In the genomic region with DNA sequence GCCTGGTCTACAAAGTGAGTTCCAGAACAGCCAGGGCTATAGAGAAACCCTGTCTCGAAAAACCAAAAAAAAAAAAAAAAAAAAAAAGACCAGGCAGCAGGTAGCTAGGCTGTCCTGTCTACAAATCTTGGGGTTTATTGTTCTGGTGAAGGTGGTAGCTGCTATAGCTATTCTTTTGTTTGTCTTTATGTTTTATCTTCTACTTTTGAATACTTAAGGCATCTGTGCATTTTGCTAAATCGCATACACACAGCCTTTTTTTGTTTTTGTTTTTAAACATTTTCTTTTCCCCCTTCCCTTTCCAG, we compare ENCODE assay signal across 9 mouse cellular contexts. TPM values are rescaled to one million over a fixed set of nuclear protein-coding genes. Genes with fewer than 3 reads are reported as not detected.
DNase-seq lines count a peak whose midpoint lies in the region; ATAC-seq and TF ChIP-seq lines count a peak whose summit lies in the region.
"Had no signal": no experiment of that assay in that cellular context is flagged by ENCODE, and none has a peak within 500 bp of the region (broad histone marks: within the 10 kb centered on the region; RNA-seq: fewer than 3 reads in every experiment).

No protein-coding gene starts in this region.

- H3K36me3 ChIP-seq in neural tube, embryonic 11.5 days (ENCODE audit: control insufficient read depth, insufficient read depth, low read length): no peaks in the 10 kb centered on the region
- 0 out of 2 replicates have a peak, but pooled peaks cover 7% of the 10 kb centered on the region for H3K36me3 ChIP-seq in liver, embryonic 13.5 days
- H3K36me3 ChIP-seq in stomach, postnatal 0 days (ENCODE audit: control insufficient read depth, insufficient read depth, low read length): no peaks in the 10 kb centered on the region

- H3K27me3 ChIP-seq in cerebellum, adult 2 months (ENCODE audit: control insufficient read depth, insufficient read depth, low read length): no peaks in the 10 kb centered on the region
- H3K27me3 ChIP-seq in neural tube, embryonic 11.5 days (ENCODE audit: control insufficient read depth, insufficient read depth, low read length): no peaks in the 10 kb centered on the region
- H3K27me3 ChIP-seq in liver, embryonic 13.5 days: no peaks in the 10 kb centered on the region
- no peaks in the 10 kb centered on the region for H3K27me3 ChIP-seq in stomach, postnatal 0 days (ENCODE audit: control insufficient read depth, insufficient read depth, low read length)

- no peak for TF ChIP-seq CTCF in cerebellum, adult 2 months (IDR thresholded peaks at IDR 0.05; ENCODE audit: borderline replicate concordance, insufficient read depth, low read depth, low read length)
- TF ChIP-seq CTCF in stomach, postnatal 0 days (IDR thresholded peaks at IDR 0.05; ENCODE audit: low read depth): no peak

- 47% methylated on average over 2 of the region's 2 CpGs for WGBS in cerebellum, adult 2 months
- WGBS in neural tube, embryonic 11.5 days: 91% methylated on average over 1 of the region's 2 CpGs
- WGBS in liver, embryonic 13.5 days (ENCODE audit: insufficient replicate concordance): 53% methylated on average over 2 of the region's 2 CpGs
- WGBS in stomach, postnatal 0 days: 81% methylated on average over 1 of the region's 2 CpGs

- no peak for TF ChIP-seq POLR2A in cerebellum, adult 2 months (IDR thresholded peaks at IDR 0.05; ENCODE audit: borderline replicate concordance, insufficient read depth, low read length)

- DNase-seq in cerebellum, adult 2 months: no peak
- DNase-seq in cerebellum, adult 8-10 months: no peak
- DNase-seq in neural tube, embryonic 11.5 days (ENCODE audit: low spot score): no peak
- DNase-seq in neural tube, embryonic 10.5 days (ENCODE audit: extremely low spot score, low spot score): no peak
- DNase-seq in liver, embryonic 13.5 days: no peak
- DNase-seq in stomach, postnatal 0 days (ENCODE audit: low spot score): no peak
- no peak for DNase-seq in thymus, postnatal 36 days
- no peak for DNase-seq in spleen, postnatal 10 days (ENCODE audit: low spot score in 2 of 2)
- DNase-seq: adrenal gland, postnatal 10 days had no signal

- H3K27ac ChIP-seq in cerebellum, adult 2 months (ENCODE audit: insufficient read depth, low read length): no peak overlapping the region
- no peak overlapping the region for H3K27ac ChIP-seq in neural tube, embryonic 11.5 days (ENCODE audit: low read depth, low read length)
- 0 out of 2 replicates have a peak overlapping the region, but pooled peaks have one; percentile 66 for H3K27ac ChIP-seq in liver, embryonic 13.5 days
- no peak overlapping the region for H3K27ac ChIP-seq in stomach, postnatal 0 days (replicated peaks)

- H3K9me3 ChIP-seq in neural tube, embryonic 11.5 days (ENCODE audit: control insufficient read depth, low read length): no peaks in the 10 kb centered on the region
- H3K9me3 ChIP-seq in liver, embryonic 13.5 days (replicated peaks): no peaks in the 10 kb centered on the region
- H3K9me3 ChIP-seq in stomach, postnatal 0 days (ENCODE audit: control insufficient read depth, low read length): no peaks in the 10 kb centered on the region

- TF ChIP-seq EP300 in stomach, postnatal 0 days (optimal IDR thresholded peaks at IDR 0.05): no peak

- H3K9ac ChIP-seq in neural tube, embryonic 11.5 days (ENCODE audit: low read length): no peak overlapping the region
- H3K9ac ChIP-seq in liver, embryonic 13.5 days: peak overlapping the region; percentile 79
- no peak overlapping the region for H3K9ac ChIP-seq in stomach, postnatal 0 days (ENCODE audit: low read length)

- H3K4me3 ChIP-seq in cerebellum, adult 2 months (replicated peaks; ENCODE audit: insufficient read depth, low read depth, low read length): peak overlapping the region; percentile 97
- H3K4me3 ChIP-seq in neural tube, embryonic 11.5 days (ENCODE audit: low read depth, low read length): peak overlapping the region; percentile 69
- peak overlapping the region; percentile 82 for H3K4me3 ChIP-seq in liver, embryonic 13.5 days (replicated peaks)
- peak overlapping the region; percentile 74; the same call in 1 of the 2 replicates for H3K4me3 ChIP-seq in stomach, postnatal 0 days (ENCODE audit: low read depth, low read length)

- ATAC-seq in neural tube, embryonic 11.5 days (ENCODE audit: insufficient read depth, low FRiP score, low TSS enrichment): no peak
- no peak for ATAC-seq in liver, embryonic 13.5 days (ENCODE audit: low read depth)
- ATAC-seq in stomach, postnatal 0 days (ENCODE audit: low FRiP score, low TSS enrichment): no peak

- no peaks in the 10 kb centered on the region for H3K4me1 ChIP-seq in cerebellum, adult 2 months (ENCODE audit: control insufficient read depth, insufficient read depth, low read length)
- H3K4me1 ChIP-seq in neural tube, embryonic 11.5 days (ENCODE audit: control insufficient read depth, insufficient read depth, low read length): no peaks in the 10 kb centered on the region; the same call in 1 of the 2 replicates
- H3K4me1 ChIP-seq in liver, embryonic 13.5 days (replicated peaks): peaks cover 23% of the 10 kb centered on the region
- no peaks in the 10 kb centered on the region for H3K4me1 ChIP-seq in stomach, postnatal 0 days (replicated peaks; ENCODE audit: control insufficient read depth, insufficient read depth)

- peak overlapping the region; percentile 47 for H3K4me2 ChIP-seq in neural tube, embryonic 11.5 days (ENCODE audit: low read depth)
- H3K4me2 ChIP-seq in liver, embryonic 13.5 days: peak overlapping the region; percentile 79
- H3K4me2 ChIP-seq in stomach, postnatal 0 days (replicated peaks; ENCODE audit: low read depth): peak overlapping the region; percentile 67

RNA-seq across cellular contexts. Expression of gene Mettl18, which starts 0.9 kb away (rescaled TPM):
- 4.0 and 4.2 TPM in 2 replicates for polyA plus RNA-seq in cerebellum, adult 2 months (2012; rRNA removed)
- 8.9 and 10.1 TPM in 2 replicates for polyA plus RNA-seq in neural tube, embryonic 11.5 days (2014; fragmentation: Nextera tagmentation; extraction: Ambion mirVana)
- 5.7 and 8.4 TPM in 2 replicates for polyA plus RNA-seq in liver, embryonic 13.5 days (2015; fragmentation: Nextera tagmentation; extraction: Ambion mirVana)
- polyA plus RNA-seq in stomach, postnatal 0 days (2015; fragmentation: Nextera tagmentation; extraction: Ambion mirVana): 6.7 and 6.9 TPM in 2 replicates

RNA-seq across cellular contexts. Expression of gene BC055324, which starts 1.0 kb away (rescaled TPM):
- 1.2 and 1.8 TPM in 2 replicates for polyA plus RNA-seq in cerebellum, adult 2 months (2012; rRNA removed)
- polyA plus RNA-seq in neural tube, embryonic 11.5 days (2014; fragmentation: Nextera tagmentation; extraction: Ambion mirVana): 31.5 and 32.1 TPM in 2 replicates
- 11.0 and 14.5 TPM in 2 replicates for polyA plus RNA-seq in liver, embryonic 13.5 days (2015; fragmentation: Nextera tagmentation; extraction: Ambion mirVana)
- 2.9 and 3.4 TPM in 2 replicates for polyA plus RNA-seq in stomach, postnatal 0 days (2015; fragmentation: Nextera tagmentation; extraction: Ambion mirVana)

RNA-seq across cellular contexts. Expression of gene Sele, which starts 52.5 kb away (rescaled TPM):
- polyA plus RNA-seq in cerebellum, adult 2 months (2012; rRNA removed): 0.05 TPM in 1 of 2 replicates, not detected in the other
- polyA plus RNA-seq in neural tube, embryonic 11.5 days (2014; fragmentation: Nextera tagmentation; extraction: Ambion mirVana): 0.08 TPM in 1 of 2 replicates, not detected in the other
- 0.07 TPM in 1 of 2 replicates, not detected in the other for polyA plus RNA-seq in liver, embryonic 13.5 days (2015; fragmentation: Nextera tagmentation; extraction: Ambion mirVana)
- 0.04 TPM in 2 replicates for polyA plus RNA-seq in stomach, postnatal 0 days (2015; fragmentation: Nextera tagmentation; extraction: Ambion mirVana)
